Mouse (Mus musculus) hindbrain, embryonic 10.5 days (tissue): ENCODE results near the gene Il25. TPM values are rescaled to one million over a fixed set of nuclear protein-coding genes. Genes with fewer than 3 reads are reported as not detected.
A peak's percentile ranks its signal among the peaks of the same experiment; 100 is the strongest.

ENCODE experiments used
- DNase-seq: peaks from one replicate; pipeline ENCODE4 v3.0.0-alpha.2; 2017; ENCODE audit warnings: low spot score
- H3K27ac ChIP-seq: fragments of 300-500 bp; sonication (generic); 2 replicates; pipeline ENCODE4 v1.5.1; 2016; ENCODE audit warnings: mild to moderate bottlenecking, moderate library complexity
- H3K27me3 ChIP-seq: fragments of 300-500 bp; sonication (generic); 2 replicates; pipeline ENCODE4 v1.6.1; 2016; ENCODE audit warnings: mild to moderate bottlenecking; ENCODE audit not compliant: poor library complexity, insufficient read depth, severe bottlenecking
- H3K36me3 ChIP-seq: fragments of 300-500 bp; sonication (generic); 2 replicates; pipeline ENCODE4 v1.6.1; 2016; ENCODE audit warnings: mild to moderate bottlenecking, moderate library complexity
- H3K4me1 ChIP-seq: fragments of 300-500 bp; sonication (generic); replicated peaks from 2 replicates; pipeline ENCODE4 v1.6.1; 2016; ENCODE audit warnings: mild to moderate bottlenecking
- H3K4me3 ChIP-seq: fragments of 300-500 bp; sonication (generic); 2 replicates; pipeline ENCODE4 v1.5.1; 2016; ENCODE audit warnings: mild to moderate bottlenecking, moderate library complexity
- H3K9me3 ChIP-seq: fragments of 300-500 bp; sonication (generic); 2 replicates; pipeline ENCODE4 v1.6.1; 2016; ENCODE audit warnings: mild to moderate bottlenecking, moderate library complexity
- WGBS: fragments of 180-500 bp; shearing (Covaris S2); methylation state at CpG from one replicate; pipeline ENCODE4 v1.1.7; 2016; 5-methylcytosine and 5-hydroxymethylcytosine counted together
- polyA plus RNA-seq: library from polyadenylated mRNA; unstranded; fragments of >200 nt; fragmentation: Nextera tagmentation; extraction: Ambion mirVana; gene quantifications from 2 replicates; pipeline ENCODE4 v1.2.1, GENCODE M21; 2016

Gene Il25
- polyA plus RNA-seq, 1 experiment from 2014 or later, result 0.24 TPM

DNA sequence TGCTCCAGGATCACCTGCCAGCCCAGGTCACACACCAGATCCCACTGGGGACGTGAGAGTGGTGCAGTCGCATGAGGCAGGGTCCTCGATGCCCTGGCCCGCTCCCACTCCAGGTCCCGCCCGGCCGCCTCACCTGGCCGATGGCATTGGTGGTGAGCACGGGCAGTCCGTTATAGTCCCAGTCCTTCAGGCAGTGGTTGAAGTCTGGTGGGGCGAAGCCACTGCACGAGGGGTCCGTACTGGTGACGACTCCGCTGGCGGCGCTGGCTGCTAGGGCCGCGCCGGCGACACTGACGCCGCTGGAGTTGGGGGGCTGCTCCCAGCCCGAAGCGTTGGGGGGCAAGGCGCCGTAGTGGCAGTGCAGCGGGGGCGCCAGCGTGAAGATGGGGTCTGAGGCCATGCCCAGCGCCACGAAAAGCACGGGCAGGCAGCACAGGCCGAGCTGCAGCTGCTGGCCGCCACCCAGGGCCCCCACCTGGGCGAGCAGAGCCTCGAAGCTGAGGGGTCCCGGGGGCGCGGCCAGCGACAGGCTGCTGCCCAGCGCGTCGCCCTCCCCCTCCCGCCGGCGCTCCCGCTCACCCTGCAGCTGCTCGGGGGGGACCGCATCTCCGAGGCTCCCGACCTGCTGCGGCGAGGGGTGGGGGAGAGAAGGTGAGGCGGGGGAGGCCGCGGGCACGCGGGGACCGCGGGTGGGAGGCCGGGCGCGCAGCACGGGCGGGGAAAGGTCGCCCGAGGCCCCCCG is 20.2 kb upstream of the Il25 start:
- 3% methylated on average over 69 of the region's 69 CpGs for WGBS
- Histone ChIP-seq H3K27me3 (no peaks in the 10 kb centered on the region), H3K36me3 (peaks cover 56% of the 10 kb centered on the region), H3K27ac (peak overlapping the region; percentile 96), H3K9me3 (no peaks in the 10 kb centered on the region), H3K4me3 (peak overlapping the region; percentile 98), H3K4me1 (peaks cover 52% of the 10 kb centered on the region)
- DNase-seq, result peak; percentile 39

DNA sequence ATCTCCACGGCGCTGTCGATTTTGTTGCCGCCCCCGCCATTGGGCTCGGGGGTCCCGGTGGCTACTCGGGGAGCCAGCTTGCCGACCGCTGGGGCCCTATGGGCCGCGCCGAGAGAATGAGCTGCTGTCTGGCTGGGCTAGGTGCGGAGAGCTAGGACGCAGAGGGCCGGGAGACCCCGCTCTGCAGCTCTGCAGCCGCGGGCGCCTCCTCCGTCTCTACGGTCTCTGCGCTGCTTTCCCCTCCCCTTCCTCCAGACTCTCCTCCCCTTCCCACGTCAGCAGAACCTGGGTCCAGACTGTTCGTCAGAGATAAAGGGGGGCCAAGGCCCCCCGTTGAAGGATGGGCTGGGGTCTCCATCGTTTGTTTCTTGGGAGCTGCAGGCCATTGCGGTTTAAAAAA is 19.6 kb upstream of the Il25 start, which contains the start of gene Slc22a17:
Gene Slc22a17 (minus strand): TSS at position 247 of the 400 bp plus-strand sequence.
- Histone ChIP-seq H3K4me3 (peak within 1 kb of the TSS; percentile 98), H3K9me3 (no peaks in the 10 kb centered on the region), H3K27me3 (no peaks in the 10 kb centered on the region), H3K27ac (peak within 1 kb of the TSS; percentile 96), H3K36me3 (peaks cover 56% of the 10 kb centered on the region), H3K4me1 (peaks cover 46% of the 10 kb centered on the region)
- WGBS, result 0% methylated on average over 28 of the region's 28 CpGs
- peak; percentile 84 for DNase-seq

DNA sequence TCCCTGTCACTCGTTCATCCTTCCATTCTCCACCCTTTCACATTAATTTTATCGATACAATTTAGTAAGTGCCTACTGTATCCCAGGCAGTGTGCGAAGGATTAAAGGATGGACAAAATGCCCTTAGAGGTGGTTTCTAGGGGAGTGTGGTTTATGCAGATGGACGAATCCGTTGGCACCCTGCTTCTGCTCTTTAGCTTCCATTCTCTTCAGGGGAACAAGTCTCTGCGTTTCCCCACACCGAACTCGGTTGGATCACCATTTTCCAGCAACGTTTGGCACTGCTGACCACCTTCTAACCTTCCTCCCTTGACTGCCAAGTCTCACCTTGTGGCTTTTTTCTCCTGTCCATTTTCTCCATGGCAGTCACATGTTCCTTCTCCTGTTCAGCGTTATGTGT is 19.2 kb upstream of the Il25 start:
- Histone ChIP-seq H3K27me3 (no peaks in the 10 kb centered on the region), H3K4me3 (peak overlapping the region; percentile 98), H3K27ac (peak overlapping the region; percentile 96), H3K36me3 (peaks cover 56% of the 10 kb centered on the region), H3K4me1 (peaks cover 42% of the 10 kb centered on the region), H3K9me3 (no peaks in the 10 kb centered on the region)
- no peak for DNase-seq
- WGBS, result 22% methylated on average over 10 of the region's 10 CpGs

DNA sequence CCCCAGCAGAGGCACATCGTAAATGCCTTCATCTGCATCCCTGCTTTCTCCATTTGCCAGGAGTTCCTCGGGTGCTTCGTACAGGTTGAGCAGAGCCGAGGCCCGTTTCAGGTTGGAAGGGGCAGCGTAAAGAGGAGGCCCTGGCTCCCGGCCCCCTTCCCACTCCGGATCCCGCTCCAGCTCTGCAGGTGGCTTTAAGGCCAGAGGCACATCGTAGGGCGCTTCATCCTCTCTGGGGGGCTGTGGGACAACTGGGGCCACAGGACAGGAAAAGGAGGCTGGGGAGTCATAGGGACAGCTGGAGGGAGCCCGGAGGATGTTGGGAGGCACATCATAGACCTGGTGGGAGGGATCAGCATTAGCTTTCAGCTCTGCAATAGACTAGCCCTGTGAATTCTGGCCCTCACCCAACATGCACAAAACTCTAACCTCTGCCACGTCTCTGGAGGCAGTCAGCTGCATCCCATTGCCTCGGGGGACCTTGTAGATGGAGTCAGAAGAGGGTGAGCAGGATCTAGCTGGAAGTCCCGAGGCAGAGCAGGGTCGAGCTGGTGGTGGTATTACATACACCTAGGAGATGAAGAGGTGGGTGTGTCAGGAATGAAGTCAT is 12.3 kb upstream of the Il25 start:
- H3K36me3 ChIP-seq, result peaks cover 81% of the 10 kb centered on the region
- H3K9me3 ChIP-seq, result peaks cover 21% of the 10 kb centered on the region
- H3K27me3 ChIP-seq, result no peaks in the 10 kb centered on the region
- H3K4me1 ChIP-seq, result peaks cover 22% of the 10 kb centered on the region
- no peak overlapping the region for H3K4me3 ChIP-seq
- H3K27ac ChIP-seq, result 0 out of 2 replicates have a peak overlapping the region, but pooled peaks have one; percentile 16
- 94% methylated on average over 16 of the region's 16 CpGs for WGBS
- no peak for DNase-seq

DNA sequence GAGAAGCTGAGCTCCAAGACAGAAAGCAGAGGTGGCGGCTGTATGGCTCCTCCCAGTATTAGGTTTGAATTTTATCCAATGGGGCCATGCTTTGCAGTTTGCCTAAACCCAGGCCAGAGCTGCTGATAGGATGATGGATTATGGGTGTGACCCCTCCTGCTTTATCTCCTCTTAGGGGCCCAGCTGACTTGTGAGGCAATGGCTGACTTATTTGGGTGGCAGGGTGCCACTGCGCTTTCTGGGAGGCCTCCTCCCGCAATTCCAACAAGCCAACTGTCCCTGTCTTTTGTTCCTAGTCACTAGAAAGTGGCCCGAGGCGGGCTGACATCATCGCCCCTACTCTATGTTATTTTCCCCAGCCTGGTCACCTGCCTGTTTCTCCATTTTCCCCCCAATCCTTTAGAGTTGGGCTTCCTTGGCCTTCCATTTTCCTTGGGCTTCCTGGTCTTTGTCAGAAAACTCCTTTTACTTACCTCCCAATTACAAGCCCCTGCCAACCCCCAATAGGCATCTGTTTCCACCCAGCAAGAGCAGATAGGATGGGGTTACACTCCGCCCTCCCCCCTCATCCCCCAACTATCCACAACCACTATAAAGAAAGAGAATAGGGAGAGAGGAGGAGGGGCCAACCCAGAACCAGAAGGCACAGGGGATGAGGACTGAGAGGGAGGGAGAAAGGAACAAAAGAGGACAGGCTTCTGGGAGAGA is 7.7 kb upstream of the Il25 start:
- H3K4me1 ChIP-seq, result peaks cover 51% of the 10 kb centered on the region
- WGBS, result 7% methylated on average over 7 of the region's 7 CpGs
- H3K27me3 ChIP-seq, result peaks cover 8% of the 10 kb centered on the region
- H3K36me3 ChIP-seq, result peaks cover 35% of the 10 kb centered on the region
- H3K27ac ChIP-seq, result peak overlapping the region; percentile 99
- H3K4me3 ChIP-seq, result peak overlapping the region; percentile 71
- H3K9me3 ChIP-seq, result peaks cover 21% of the 10 kb centered on the region
- DNase-seq, result peak; percentile 73

DNA sequence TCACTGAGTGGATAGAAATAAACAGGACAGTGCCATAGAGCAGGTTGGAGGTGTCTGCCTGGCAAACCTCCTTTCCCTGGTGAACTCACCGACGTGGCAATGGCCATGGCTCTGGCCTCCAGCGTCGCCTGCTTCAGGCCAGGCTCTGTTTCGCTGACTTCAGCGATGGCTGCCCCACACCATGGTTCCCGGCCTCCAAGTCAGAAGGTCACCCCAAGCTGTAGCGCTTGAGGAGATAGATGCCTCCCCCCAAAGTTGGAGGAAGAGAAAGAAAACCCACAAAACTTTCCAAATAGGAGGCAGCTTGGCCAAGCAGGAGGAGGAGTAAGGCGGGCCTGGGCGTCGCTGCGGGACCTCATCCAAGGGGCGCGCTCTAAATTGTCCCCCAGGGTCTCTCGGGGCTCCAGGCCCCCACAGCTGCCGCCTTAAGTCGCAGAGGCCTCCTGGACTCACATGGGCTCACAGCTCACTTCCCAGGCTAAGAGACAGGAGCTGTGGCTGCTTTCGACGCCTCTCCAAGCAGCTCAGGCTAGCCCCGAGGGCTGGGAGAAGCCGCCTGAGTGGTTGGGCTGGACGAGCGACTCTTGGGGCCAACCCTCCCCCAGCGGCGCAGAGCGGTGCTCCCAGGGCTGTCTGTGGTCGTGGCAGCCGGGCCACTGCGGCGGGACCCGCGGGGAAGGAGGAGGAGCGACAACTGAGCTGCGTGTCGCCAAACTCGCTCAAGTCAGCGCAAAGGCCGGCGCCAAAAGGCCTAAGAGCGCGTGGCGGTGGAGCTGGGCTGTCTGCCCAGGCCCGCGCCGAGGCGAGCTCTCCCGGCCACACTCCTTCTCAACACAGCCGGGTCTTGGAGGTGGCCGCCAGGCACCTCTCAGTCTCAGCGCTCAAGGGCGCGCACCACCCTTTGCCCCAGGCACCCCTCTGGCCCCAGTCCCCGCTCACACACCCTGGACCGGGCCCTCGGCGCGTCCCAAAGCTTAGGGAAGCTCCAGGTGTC is 6.8 kb upstream of the Il25 start, which contains the start of gene Efs:
Gene Efs (minus strand): TSS at position 778 of the 994 bp plus-strand sequence.
- Histone ChIP-seq H3K9me3 (peaks cover 20% of the 10 kb centered on the region), H3K4me1 (peaks cover 59% of the 10 kb centered on the region), H3K4me3 (peak within 1 kb of the TSS; percentile 71), H3K36me3 (peaks cover 27% of the 10 kb centered on the region), H3K27me3 (peaks cover 8% of the 10 kb centered on the region), H3K27ac (peak within 1 kb of the TSS; percentile 99)
- DNase-seq, result peak; percentile 81
- WGBS, result under 1% methylated on average over 57 of the region's 57 CpGs

DNA sequence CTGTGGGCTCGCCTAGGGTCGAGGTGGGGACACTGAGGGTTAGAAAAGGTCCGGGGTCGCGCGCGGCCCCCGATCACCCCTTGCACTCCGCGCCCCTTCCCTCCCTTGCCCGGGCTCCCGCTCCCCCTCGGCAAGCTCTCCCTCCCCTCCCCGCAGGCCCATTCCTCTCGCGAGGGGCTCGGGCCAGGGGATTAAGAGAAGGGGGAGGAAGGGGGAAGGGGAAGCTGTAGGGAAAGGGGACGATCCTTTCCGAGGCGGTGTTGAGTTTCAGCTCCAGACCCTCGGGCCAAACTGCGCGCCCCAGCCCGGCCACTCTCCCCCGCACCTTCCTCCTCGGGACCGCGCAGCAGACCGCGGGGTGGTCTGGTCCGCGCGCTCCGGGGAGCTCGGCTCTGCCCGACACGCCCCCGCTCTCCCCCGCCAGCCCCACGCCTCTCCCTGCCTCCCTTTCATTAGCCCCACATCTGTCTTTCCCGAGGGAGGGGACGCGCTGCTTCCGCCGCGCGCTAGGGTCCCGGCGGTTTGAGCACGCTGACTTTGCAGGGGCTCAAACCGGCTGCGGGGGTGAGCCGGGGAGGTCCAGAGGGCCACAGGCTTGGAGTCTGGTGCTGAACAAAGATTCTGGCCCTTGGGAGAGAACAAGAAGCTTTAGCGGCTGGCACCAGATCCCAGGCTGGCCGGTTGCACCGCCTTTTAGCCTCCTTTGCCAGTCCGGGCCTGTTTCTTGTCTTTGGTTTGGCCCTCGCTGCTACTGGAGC is 5.9 kb upstream of the Il25 start:
- H3K4me3 ChIP-seq, result peak overlapping the region; percentile 71
- peak; percentile 88 for DNase-seq
- under 1% methylated on average over 54 of the region's 58 CpGs for WGBS
- peaks cover 8% of the 10 kb centered on the region for H3K27me3 ChIP-seq
- H3K4me1 ChIP-seq, result peaks cover 64% of the 10 kb centered on the region
- peaks cover 18% of the 10 kb centered on the region for H3K36me3 ChIP-seq
- peak overlapping the region; percentile 99 for H3K27ac ChIP-seq
- peaks cover 11% of the 10 kb centered on the region for H3K9me3 ChIP-seq

DNA sequence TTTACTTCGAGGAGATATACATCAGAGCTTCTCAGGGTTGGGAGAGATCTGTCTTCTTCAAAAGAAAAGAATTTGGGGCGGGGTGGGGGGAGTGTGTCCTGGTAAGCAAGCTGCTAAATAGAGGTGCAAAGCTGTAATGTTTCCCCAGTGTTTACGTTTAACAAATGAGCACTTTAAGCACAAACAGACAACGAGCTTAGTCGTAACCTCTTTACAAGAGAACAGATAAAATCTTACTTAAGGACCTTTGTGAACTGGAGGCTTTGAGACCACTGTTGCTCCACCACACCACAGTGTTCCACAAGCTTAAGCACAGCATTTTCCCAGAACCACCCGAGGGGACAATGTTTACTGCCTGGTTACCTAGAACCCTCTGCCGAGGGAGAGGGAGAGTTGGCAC is 5.2 kb upstream of the Il25 start:
- no peak for DNase-seq
- Histone ChIP-seq H3K4me1 (peaks cover 69% of the 10 kb centered on the region), H3K4me3 (peak overlapping the region; percentile 71), H3K9me3 (peaks cover 3% of the 10 kb centered on the region; the same call in 1 of the 2 replicates), H3K36me3 (peaks cover 10% of the 10 kb centered on the region), H3K27me3 (peaks cover 8% of the 10 kb centered on the region), H3K27ac (peak overlapping the region; percentile 99)
- 15% methylated on average over 7 of the region's 7 CpGs for WGBS

DNA sequence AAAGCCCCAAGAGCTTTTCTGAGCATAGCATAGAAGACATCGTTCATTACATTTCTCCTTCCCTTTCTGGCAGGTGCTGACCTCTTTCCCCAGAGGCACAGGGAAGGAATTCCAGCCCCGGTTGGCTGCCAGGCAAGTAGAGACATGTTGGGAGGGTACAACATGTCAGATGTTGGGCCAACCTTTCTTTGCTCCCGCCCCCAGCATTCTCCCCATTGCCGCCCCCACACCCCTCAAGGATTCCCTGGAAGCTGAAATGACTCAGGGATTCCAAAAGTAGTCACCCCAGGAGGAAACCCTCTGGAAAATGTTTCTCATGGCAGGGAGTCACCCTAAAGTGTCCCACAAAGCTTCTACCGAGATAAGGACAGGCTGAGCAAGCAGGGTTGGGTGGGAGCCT is 2.7 kb upstream of the Il25 start:
- peaks cover 63% of the 10 kb centered on the region for H3K4me1 ChIP-seq

DNA sequence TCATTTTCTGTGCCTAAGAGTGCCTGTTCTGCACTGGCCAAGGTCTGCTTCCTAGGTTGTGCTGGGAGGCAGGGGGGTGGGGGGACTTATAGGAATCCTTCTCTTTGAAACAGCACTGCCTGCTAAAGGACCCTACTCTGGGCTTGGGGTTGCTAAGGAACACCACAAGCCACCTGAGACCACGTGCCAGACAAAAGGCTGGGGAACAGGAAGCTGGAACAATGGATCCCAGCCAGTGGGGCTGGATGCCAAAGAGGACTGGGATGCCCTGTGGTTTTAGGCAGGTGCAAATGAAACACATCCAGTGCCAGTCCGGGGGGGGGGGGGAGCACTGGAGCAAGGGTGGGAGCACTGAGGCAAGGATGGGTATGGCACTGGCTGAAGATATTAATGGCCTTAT is 2.1 kb upstream of the Il25 start:
- H3K9me3 ChIP-seq, result no peaks in the 10 kb centered on the region
- no peak for DNase-seq
- peak overlapping the region; percentile 14; the same call in 1 of the 2 replicates for H3K27ac ChIP-seq
- H3K4me3 ChIP-seq, result no peak overlapping the region
- peaks cover 8% of the 10 kb centered on the region for H3K27me3 ChIP-seq
- no peaks in the 10 kb centered on the region for H3K36me3 ChIP-seq
- peaks cover 60% of the 10 kb centered on the region for H3K4me1 ChIP-seq
- WGBS, result 17% methylated on average over 2 of the region's 2 CpGs

More for the DNA sequence above, 2.7 kb upstream of the Il25 start:
- 77% methylated on average over 5 of the region's 5 CpGs for WGBS
- H3K27me3 ChIP-seq, result peaks cover 8% of the 10 kb centered on the region
- H3K36me3 ChIP-seq, result no peaks in the 10 kb centered on the region
- no peak for DNase-seq
- H3K9me3 ChIP-seq, result no peaks in the 10 kb centered on the region
- H3K27ac ChIP-seq, result 0 out of 2 replicates have a peak overlapping the region, but pooled peaks have one; percentile 14
- no peak overlapping the region for H3K4me3 ChIP-seq
